Mouse (Mus musculus): ENCODE measurements around the gene Lrpprc.

- TF ChIP-seq CTCF (IDR thresholded peaks at IDR 0.05): no peak
- no peak for TF ChIP-seq EP300 (IDR thresholded peaks at IDR 0.05)
Observed at GRCm38 (mm10) chr17:84708818-84709217, 81.8 kb downstream of the Lrpprc start.
